Mouse (Mus musculus) frontal cortex, postnatal 10 days (tissue): ENCODE data around the gene Gprc5d.

ENCODE experiments used
- DNase-seq, 2 experiments: peaks; one replicate each; pipeline ENCODE4 v3.0.0; 2022; ENCODE audit warnings: low spot score in 2 of 2, mixed read lengths in 1 of 2

Gprc5d gene

GRCm38 (mm10) chr6:135068221-135068620 is 49.9 kb downstream of the Gprc5d start:
- DNase-seq: no peak

GRCm38 (mm10) chr6:135066795-135067445 is 51.2 kb downstream of the Gprc5d start:
- DNase-seq: no peak

GRCm38 (mm10) chr6:135065236-135065957 is 52.7 kb downstream of the Gprc5d start, which contains the start of gene Gprc5a:
Gprc5a (plus strand) TSS chr6:135065651.
- DNase-seq: no peak

- DNase-seq: no peak
Measured at GRCm38 (mm10) chr6:135064621-135065020, 53.5 kb downstream of the Gprc5d start.

GRCm38 (mm10) chr6:135060728-135061127 is 57.4 kb downstream of the Gprc5d start:
- DNase-seq: no peak
